Mouse (Mus musculus): ENCODE results near the gene Enoph1.

Enoph1 gene

DNA sequence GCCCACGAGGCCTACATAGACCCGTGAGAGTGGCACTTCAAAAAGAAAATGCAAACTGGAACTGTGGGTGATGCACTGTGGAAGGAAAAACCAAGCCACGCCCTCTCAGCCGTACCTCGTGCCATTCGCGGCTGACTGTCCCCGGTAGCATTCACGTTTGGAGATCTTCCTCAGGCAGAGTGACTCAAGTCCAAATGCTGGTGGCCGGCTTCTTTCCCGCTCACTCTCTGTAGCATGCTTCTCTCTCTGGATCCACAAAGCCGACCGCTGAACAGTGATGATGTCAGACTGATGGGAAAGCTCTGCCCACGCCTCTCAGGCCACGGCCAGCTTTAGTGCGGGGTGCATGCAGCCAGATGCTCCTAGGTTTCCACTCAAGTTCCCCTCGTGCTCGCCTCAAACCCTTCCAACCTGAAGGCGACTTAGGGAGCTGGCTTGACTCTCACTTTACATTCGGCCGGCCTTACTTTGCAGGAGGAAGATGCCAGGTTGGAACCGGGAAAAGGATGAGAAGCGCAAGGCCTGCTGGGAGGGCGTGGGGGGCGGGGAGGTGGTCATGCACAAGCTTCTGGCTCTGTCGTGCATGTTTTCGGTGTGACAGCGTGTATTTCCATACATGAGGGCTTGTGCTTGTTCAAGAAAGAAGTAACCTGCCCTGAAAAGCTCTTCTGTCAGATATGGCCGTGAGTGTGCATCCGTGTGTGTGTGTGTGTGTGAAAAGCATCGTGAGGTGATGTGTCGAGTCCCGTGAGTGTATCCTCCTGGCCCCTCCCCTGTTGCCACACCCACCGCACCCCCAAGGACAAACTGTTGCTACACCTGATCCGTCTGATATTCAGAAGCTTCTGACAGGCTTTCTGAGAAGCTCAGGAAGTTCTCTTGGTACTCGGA lies 39.5 kb downstream of the Enoph1 start:
- DNase-seq (ENCODE audit: low spot score): no peak

DNA sequence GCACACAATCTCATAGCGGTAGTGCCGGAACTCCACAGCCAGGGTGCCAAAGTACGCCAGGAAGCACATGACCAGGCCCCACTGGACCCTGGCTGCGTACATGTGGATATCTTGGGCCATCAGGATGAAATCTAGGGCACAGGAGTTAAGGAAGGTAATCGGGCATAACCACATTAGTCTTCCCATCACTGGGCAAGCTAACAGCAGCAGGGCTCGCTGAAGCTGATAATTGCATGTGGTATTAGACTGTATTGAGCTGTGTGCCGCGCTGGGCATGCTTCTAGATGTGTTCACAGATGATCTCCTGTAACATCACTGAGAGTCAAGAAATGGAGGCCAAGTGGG lies 40.1 kb downstream of the Enoph1 start:
- DNase-seq (ENCODE audit: low spot score): no peak

- no peak for DNase-seq (ENCODE audit: low spot score)
Observed at GRCm38 (mm10) chr5:100082006-100082405, 42.2 kb downstream of the Enoph1 start.

GRCm38 (mm10) chr5:100083953-100084562 lies 44.3 kb downstream of the Enoph1 start:
- no peak for DNase-seq (ENCODE audit: low spot score)

DNA sequence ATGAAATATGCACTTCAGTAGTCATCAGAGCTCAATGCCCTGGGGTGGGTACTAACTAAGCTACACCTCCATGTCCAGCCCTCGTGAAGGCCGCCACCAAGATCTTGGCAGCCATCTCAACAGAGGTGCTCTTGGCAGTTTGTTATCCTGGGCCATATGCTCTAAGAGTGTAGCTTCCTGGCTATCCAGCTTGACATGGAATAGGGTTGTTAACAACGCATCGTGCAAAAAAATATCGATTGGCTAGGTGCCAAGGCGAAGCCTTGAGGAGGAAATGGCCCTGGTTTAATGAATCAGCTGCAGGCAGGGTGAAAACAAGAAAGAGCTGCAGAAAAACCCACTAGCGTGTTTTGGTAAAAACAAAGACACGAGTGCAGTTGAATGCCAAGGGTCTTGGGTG lies 45.3 kb downstream of the Enoph1 start:
- DNase-seq (ENCODE audit: low spot score): no peak

GRCm38 (mm10) chr5:100090515-100091262 lies 50.9 kb downstream of the Enoph1 start:
- DNase-seq (ENCODE audit: low spot score): no peak

GRCm38 (mm10) chr5:100091263-100091594 lies 51.4 kb downstream of the Enoph1 start:
- no peak for DNase-seq (ENCODE audit: low spot score)

DNA sequence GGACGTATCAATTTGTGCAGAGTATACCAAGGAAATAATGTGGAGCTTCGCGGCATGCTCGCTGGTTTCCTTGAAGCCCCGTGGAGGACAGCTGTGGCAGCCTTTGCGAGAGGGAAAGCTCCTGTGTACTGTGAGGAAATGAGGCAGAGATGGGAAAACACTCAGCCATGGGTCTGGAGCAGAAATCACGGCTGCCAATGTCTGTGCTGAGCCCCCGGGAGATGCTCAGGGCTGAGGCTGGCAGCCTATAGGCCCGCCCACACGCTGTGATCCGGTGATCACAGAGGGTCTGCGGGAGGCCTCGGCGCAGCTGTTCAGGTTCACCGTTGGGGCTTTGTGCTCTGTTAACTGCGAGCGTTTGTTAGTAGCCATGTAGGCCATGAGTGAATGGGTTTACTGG lies 51.8 kb downstream of the Enoph1 start:
- no peak for DNase-seq (ENCODE audit: low spot score)

- DNase-seq (ENCODE audit: low spot score): no peak
Observed at GRCm38 (mm10) chr5:100096955-100097354, 57.2 kb downstream of the Enoph1 start.

GRCm38 (mm10) chr5:100097967-100098366 lies 58.2 kb downstream of the Enoph1 start:
- DNase-seq (ENCODE audit: low spot score): no peak

DNA sequence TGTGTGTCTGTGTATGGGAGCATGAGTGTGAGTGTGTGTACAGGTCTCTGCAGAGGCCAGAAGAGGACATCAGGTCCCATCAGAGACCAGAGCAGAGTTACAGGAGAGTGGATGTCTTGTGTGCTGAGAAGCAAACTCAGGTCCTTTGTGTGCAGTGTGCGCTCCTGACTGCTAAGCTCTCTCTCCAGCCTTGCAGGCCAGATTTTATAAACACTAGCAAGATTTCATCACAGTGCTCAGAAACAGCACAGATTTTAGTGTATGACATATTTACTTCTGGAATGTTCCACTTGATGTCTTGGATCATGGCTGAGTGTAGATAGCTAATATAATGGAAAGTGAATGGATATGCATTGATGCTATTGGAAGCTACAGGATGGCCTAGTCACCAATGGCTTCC lies 62.6 kb downstream of the Enoph1 start:
- DNase-seq (ENCODE audit: low spot score): no peak

- no peak for DNase-seq (ENCODE audit: low spot score)
Observed at GRCm38 (mm10) chr5:100108866-100109265, 69.1 kb downstream of the Enoph1 start.

DNA sequence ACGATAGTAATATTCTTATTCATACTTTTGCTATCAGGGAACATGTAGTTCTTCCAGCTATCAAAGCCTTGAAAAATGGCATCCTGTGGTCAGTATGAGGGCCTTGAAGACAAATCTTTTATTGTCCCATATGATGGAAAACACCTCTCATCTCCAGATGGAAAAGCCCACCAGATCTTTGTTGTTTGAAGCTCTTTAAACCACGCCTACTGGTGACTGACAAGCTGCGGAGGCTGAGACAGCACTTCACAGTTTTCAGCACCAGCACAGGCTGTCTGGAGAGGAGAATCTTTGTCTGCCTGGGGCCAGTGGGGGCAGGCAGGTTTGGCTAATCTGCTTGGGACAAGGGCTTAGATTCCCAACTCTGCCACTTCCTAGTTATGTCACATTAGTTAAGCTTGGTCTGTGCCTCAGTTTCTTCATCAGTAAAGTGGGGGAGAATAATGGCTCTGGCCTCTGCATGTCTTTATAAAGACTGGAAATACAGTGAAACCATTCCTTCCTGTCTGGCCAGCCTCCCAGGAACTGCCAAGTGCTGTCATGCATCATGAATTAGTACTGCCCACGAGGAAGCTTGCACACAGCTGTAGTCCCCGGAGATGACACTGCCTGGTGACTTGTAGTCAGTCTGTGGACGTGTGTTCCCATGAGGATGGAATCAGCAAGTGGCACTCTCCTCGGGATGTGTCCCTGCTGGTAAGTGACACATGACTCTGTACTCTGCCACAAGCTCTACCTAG lies 69.9 kb downstream of the Enoph1 start:
- DNase-seq (ENCODE audit: low spot score): no peak

- DNase-seq (ENCODE audit: low spot score): no peak
Observed at GRCm38 (mm10) chr5:100110581-100110980, 70.8 kb downstream of the Enoph1 start.

- DNase-seq (ENCODE audit: low spot score): no peak
Observed at GRCm38 (mm10) chr5:100113403-100113802, 73.6 kb downstream of the Enoph1 start.
